Mouse (Mus musculus) hindbrain, embryonic 11.5 days (tissue): ENCODE measurements around the gene Epha5. TPM values are rescaled to one million over a fixed set of nuclear protein-coding genes. Genes with fewer than 3 reads are reported as not detected.
A peak's percentile ranks its signal among the peaks of the same experiment; 100 is the strongest.

Source experiments
- ATAC-seq: fragments of 200-750 bp; cut with Nextera tagmentation; 2 replicates; pipeline ENCODE4 v1.8.0; 2017; ENCODE audit warnings: mild to moderate bottlenecking, moderate TSS enrichment, moderate library complexity; ENCODE audit not compliant: low FRiP score
- DNase-seq: peaks from one replicate; pipeline ENCODE4 v3.0.0-alpha.2; 2015; ENCODE audit warnings: low spot score
- H3K27ac ChIP-seq: fragments of 300-500 bp; sonication (generic); 2 replicates; pipeline ENCODE4 v1.5.1; 2014; ENCODE audit warnings: mild to moderate bottlenecking, low read depth, low read length
- H3K27me3 ChIP-seq: fragments of 300-500 bp; sonication (generic); 2 replicates; pipeline ENCODE4 v1.6.1; 2014; ENCODE audit warnings: mild to moderate bottlenecking, low read length, moderate library complexity, mixed read lengths; ENCODE audit not compliant: control insufficient read depth, insufficient read depth
- H3K36me3 ChIP-seq: fragments of 300-500 bp; sonication (generic); 2 replicates; pipeline ENCODE4 v1.6.1; 2014; ENCODE audit warnings: mild to moderate bottlenecking, low read length, moderate library complexity, mixed read lengths; ENCODE audit not compliant: control insufficient read depth, insufficient read depth
- H3K4me1 ChIP-seq: fragments of 300-500 bp; sonication (generic); replicated peaks from 2 replicates; pipeline ENCODE4 v1.6.1; 2014; ENCODE audit warnings: low read length, mixed read lengths; ENCODE audit not compliant: control insufficient read depth, insufficient read depth
- H3K4me2 ChIP-seq: fragments of 300-500 bp; sonication (generic); replicated peaks from 2 replicates; pipeline ENCODE4 v1.6.1; 2014; ENCODE audit warnings: mild to moderate bottlenecking, low read depth, low read length
- H3K4me3 ChIP-seq: fragments of 300-500 bp; sonication (generic); 2 replicates; pipeline ENCODE4 v1.5.1; 2014; ENCODE audit warnings: low read depth, low read length
- H3K9ac ChIP-seq: fragments of 300-500 bp; sonication (generic); 2 replicates; pipeline ENCODE4 v1.6.1; 2014; ENCODE audit warnings: low read depth, low read length
- H3K9me3 ChIP-seq: fragments of 300-500 bp; sonication (generic); 2 replicates; pipeline ENCODE4 v1.6.1; 2016; ENCODE audit warnings: low read length; ENCODE audit not compliant: control insufficient read depth
- WGBS: fragments of 180-500 bp; shearing (Covaris S2); extraction: QIAGEN DNeasy Blood & Tissue Kit; methylation state at CpG from one replicate; pipeline ENCODE4 v1.1.7; 2014; 5-methylcytosine and 5-hydroxymethylcytosine counted together
- polyA plus RNA-seq: library from polyadenylated mRNA; unstranded; fragments of >200 nt; fragmentation: Nextera tagmentation; extraction: Ambion mirVana; gene quantifications from 2 replicates; pipeline ENCODE4 v1.2.1, GENCODE M21; 2014

Epha5 gene
- polyA plus RNA-seq = 20.1 and 29.1 TPM in 2 replicates

DNA sequence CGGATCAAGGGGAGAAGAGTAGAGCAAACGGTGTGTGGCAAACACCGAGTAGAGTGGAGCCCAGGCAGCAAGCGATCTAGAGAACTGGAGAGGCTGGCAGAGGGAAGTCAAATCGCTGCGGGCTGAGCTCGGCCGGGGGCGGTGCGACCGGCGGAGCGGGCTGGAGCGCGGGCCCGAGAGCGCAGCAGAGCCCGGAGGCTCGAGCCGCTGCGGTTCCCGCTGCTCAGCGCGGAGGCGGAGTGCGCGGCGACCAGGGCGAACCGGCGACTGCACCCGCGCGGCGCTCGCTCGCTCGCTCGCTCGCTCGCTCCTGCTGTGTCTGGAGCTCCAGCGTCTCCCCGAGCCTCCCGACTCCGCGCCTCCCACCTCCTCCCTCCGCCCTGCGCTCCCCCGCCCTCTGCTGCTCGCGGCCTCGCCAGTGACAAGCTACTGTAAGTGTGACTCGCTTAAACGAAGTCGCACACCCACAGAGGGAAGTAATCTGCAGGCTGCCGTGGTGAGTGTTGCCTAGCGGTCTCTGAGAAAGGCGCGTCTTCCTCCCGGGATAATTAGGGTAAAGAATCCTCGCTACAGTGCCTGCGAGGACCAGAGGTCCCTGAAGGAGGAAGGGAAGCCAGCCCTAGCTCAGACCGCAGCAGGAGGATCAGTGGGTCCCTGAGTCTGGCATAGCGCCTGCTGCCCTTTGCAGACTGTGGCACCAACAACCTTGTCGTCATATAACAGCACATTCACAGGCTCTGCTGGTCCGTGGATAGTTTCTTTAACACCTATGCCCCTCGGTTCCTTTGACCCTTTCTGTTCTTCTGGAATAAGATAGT, at the start of gene Epha5:
TSS of gene Epha5 (minus strand) at position 321 of the 818 bp plus-strand sequence.
- peak within 1 kb of the TSS; percentile 62 for H3K9ac ChIP-seq
- no peaks in the 10 kb centered on the region for H3K4me1 ChIP-seq
- DNase-seq = peak; percentile 82
- peak; percentile 94 for ATAC-seq
- peak within 1 kb of the TSS; percentile 84 for H3K27ac ChIP-seq
- under 1% methylated on average over 62 of the region's 67 CpGs for WGBS
- H3K9me3 ChIP-seq = no peaks in the 10 kb centered on the region
- no peaks in the 10 kb centered on the region for H3K36me3 ChIP-seq
- H3K4me2 ChIP-seq = peak within 1 kb of the TSS; percentile 75
- H3K27me3 ChIP-seq = peaks cover 4% of the 10 kb centered on the region
- H3K4me3 ChIP-seq = peak within 1 kb of the TSS; percentile 63

DNA sequence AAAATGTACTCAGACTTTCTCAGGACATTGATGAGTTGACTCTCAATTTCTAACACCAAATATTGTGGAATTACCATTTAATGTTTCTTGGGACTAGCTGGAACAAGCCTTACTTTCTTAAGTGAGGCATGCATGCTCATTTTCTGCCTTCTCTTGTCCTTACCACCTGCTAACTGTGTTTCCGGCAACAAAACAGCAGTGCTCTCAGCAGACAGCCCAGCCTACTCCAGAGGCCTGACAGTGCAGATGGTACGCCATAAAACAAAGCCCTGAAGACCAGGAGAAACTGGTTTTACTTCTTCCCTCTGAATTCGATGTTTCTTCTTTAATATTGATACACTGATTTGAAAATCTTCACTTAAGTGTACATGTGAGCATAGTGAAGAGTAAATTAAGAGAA, 39.0 kb upstream of the Epha5 start:
- Histone ChIP-seq H3K4me3 (no peak overlapping the region), H3K4me2 (no peak overlapping the region), H3K4me1 (no peaks in the 10 kb centered on the region), H3K27me3 (no peaks in the 10 kb centered on the region), H3K36me3 (no peaks in the 10 kb centered on the region), H3K27ac (no peak overlapping the region), H3K9ac (no peak overlapping the region), H3K9me3 (no peaks in the 10 kb centered on the region)
- 0 out of 2 replicates have a peak, but pooled peaks have one; percentile 31 for ATAC-seq
- no peak for DNase-seq
- whole genome bisulfite sequencing = 69% methylated on average over 3 of the region's 3 CpGs

DNA sequence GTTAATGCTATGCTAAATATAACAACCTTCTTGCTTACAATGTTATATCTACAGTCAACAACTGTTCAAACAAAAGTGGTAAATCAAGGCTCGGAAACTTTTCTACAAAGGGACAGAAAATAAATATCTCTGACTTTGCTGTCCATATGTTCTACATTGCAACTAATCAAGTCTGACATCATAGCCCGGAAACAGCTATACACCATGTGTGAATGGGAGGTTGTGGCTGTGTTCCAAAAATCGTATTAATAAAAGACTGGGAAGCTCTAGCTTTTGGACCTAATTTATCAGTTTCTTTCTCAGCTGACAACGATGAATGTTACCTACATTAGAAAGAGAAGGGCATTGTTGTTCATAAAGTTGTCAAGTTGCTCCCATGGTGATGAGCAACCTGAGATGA, 37.5 kb upstream of the Epha5 start:
- DNase-seq (no peak), ATAC-seq (no peak)
- Histone ChIP-seq H3K4me3 (no peak overlapping the region), H3K27ac (no peak overlapping the region), H3K36me3 (no peaks in the 10 kb centered on the region), H3K4me2 (no peak overlapping the region), H3K27me3 (no peaks in the 10 kb centered on the region), H3K9me3 (no peaks in the 10 kb centered on the region), H3K9ac (no peak overlapping the region), H3K4me1 (no peaks in the 10 kb centered on the region)
- WGBS = 78% methylated on average over 4 of the region's 4 CpGs

DNA sequence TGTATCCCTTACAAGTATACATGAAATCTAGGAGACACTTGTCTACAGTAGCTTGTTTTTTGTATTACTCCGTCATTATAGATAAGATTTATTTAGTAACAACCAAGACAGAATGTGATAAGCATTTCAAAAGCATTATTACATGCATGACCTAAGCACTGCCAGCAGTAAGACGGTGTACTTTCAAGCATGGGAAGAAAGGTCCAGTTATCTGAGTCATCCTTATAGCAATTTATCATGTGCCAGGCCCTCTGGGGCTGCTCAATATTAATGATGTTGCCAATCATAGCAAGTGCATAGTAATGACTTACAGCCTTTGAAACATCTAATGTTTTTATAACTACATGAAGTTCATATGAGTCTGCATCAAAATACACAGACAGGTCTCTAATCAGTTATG, 36.7 kb upstream of the Epha5 start:
- H3K9ac ChIP-seq = no peak overlapping the region
- no peaks in the 10 kb centered on the region for H3K27me3 ChIP-seq
- H3K4me2 ChIP-seq = no peak overlapping the region
- H3K9me3 ChIP-seq = no peaks in the 10 kb centered on the region
- no peak overlapping the region for H3K4me3 ChIP-seq
- H3K27ac ChIP-seq = no peak overlapping the region
- WGBS = 76% methylated on average over 2 of the region's 2 CpGs
- no peaks in the 10 kb centered on the region for H3K36me3 ChIP-seq
- no peaks in the 10 kb centered on the region for H3K4me1 ChIP-seq
- ATAC-seq (peak; percentile 56; the same call in 1 of the 2 replicates), DNase-seq (no peak)

DNA sequence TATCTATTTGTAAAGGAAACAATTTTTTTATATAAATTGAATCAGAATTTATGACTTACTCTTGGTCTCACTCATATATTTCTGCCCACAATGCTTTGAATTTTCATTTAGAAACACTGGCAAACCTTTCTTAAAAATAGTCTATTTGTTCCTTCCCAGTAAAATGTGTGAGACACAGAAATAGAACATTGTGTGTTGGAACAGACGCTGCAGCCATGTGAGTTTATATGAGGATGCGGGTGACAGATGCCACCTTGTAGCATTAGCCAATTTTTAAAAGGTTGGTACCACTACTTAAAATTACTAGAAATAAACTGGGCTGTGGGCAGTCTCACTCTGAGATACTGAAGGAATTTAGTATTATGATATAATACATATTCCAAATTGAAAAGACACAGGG, 23.1 kb upstream of the Epha5 start:
- DNase-seq = no peak
- WGBS = 91% methylated on average over 2 of the region's 2 CpGs
- no peaks in the 10 kb centered on the region for H3K4me1 ChIP-seq

DNA sequence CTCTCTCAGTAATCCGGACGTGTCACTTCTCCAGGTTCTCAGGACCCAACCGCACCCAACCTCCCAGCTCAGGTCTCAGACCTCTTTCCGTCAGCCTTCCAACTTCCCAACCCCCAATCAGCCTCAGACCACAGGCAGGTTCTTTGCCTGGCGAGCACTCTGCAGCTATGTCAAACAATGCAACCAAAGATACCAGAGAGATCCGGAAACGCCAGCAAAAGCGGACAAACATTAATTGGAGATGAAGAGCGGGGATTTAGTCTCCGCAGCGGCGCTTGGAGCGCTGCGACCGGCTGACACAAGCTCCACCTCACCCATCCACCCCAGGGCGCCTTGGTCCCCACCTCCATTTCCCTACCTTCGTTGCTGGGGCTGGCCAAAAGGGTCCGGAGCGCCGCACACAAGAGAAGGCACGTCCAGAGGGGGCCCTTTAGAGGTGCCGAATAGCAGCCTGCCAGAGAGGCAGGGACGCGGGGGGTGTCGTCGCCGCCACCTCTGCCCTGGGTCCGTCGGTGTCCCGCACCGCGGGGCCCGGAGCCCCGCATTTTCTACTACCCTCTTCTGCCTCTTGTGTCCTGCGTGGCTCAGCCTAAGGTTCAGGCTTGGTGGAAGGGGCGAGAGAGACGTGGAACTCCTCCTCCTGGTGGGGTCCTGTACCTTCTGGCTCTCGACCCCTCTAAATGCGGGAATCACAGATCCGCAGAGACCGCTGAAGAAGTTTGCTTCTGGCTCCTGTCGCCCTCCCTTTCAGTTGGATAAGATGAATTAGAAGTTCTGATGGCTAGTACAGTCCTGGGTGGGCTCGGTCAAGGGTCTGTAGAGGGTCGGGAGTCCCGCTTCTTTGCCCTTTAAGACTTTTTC, 991 bp downstream of the Epha5 start:
- DNase-seq = peak; percentile 62
- H3K27me3 ChIP-seq = peaks cover 4% of the 10 kb centered on the region
- H3K4me1 ChIP-seq = no peaks in the 10 kb centered on the region
- peak overlapping the region; percentile 63 for H3K4me3 ChIP-seq
- no peaks in the 10 kb centered on the region for H3K36me3 ChIP-seq
- no peaks in the 10 kb centered on the region for H3K9me3 ChIP-seq
- peak overlapping the region; percentile 62 for H3K9ac ChIP-seq
- WGBS = under 1% methylated on average over 45 of the region's 45 CpGs
- H3K27ac ChIP-seq = peak overlapping the region; percentile 84; the same call in 1 of the 2 replicates
- H3K4me2 ChIP-seq = peak overlapping the region; percentile 75
- ATAC-seq = peak; percentile 33

More for the DNA sequence above, 23.1 kb upstream of the Epha5 start:
- ATAC-seq = no peak
- Histone ChIP-seq H3K4me3 (no peak overlapping the region), H3K36me3 (no peaks in the 10 kb centered on the region), H3K9me3 (no peaks in the 10 kb centered on the region), H3K9ac (no peak overlapping the region), H3K4me2 (no peak overlapping the region), H3K27ac (no peak overlapping the region), H3K27me3 (no peaks in the 10 kb centered on the region)

DNA sequence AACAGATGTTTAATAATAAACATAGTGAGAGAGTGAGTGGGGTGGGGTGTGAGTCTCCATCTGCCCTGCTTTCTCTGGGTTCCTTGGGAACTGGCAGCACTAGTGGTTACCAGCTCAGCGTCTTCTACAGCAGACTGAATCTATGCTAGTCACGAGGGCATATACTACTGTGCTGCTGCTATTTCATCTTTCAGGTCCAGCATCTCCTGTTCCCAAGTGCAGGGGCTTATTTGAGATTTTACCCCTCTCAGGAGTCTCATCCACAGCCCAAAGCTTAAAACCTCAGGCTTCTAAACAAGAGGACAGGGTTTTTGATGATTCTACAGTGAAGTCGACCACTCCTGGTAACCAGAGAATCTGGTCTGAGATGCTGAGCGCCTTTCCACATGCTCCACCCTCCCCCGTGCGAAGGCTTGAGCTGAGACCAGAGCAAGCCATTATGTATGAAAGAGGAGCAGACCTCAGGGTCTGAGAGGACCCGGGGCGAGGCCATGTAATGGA, 2.2 kb downstream of the Epha5 start:
- no peaks in the 10 kb centered on the region for H3K9me3 ChIP-seq
- H3K4me1 ChIP-seq = no peaks in the 10 kb centered on the region
- ATAC-seq (no peak), DNase-seq (peak; percentile 39)
- 10% methylated on average over 8 of the region's 8 CpGs for WGBS
- H3K36me3 ChIP-seq = no peaks in the 10 kb centered on the region
- peak overlapping the region; percentile 62; the same call in 1 of the 2 replicates for H3K9ac ChIP-seq
- peak overlapping the region; percentile 63 for H3K4me3 ChIP-seq
- H3K4me2 ChIP-seq = peak overlapping the region; percentile 75
- H3K27ac ChIP-seq = peak overlapping the region; percentile 27; the same call in 1 of the 2 replicates
- H3K27me3 ChIP-seq = peaks cover 4% of the 10 kb centered on the region

DNA sequence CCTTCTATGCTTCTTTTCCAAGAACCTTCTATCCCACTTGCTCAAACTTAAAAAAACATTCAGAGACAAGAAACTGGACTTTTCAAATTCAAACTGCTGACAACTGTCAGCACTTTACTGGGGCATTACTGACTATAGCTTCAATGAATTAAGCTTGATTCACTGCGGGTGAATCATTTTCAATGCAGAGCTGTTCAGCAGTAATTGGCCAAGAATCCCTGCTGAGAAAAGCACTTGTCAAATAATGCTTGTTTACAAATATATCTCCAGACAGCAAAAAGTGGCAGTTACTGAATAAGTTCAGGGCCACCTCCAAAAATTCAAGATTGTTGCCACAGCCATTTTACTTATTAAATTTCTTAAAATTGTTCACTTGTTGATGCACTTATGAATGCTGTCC, 4.2 kb downstream of the Epha5 start:
- Histone ChIP-seq H3K9ac (no peak overlapping the region), H3K4me3 (no peak overlapping the region)

More for the DNA sequence above, 4.2 kb downstream of the Epha5 start:
- Histone ChIP-seq H3K36me3 (no peaks in the 10 kb centered on the region), H3K27ac (no peak overlapping the region), H3K27me3 (peaks cover 2% of the 10 kb centered on the region; the same call in 1 of the 2 replicates), H3K4me1 (no peaks in the 10 kb centered on the region), H3K4me2 (no peak overlapping the region), H3K9me3 (no peaks in the 10 kb centered on the region)
- DNase-seq (no peak), ATAC-seq (no peak)
- 33% methylated on average over 1 of the region's 1 CpGs for WGBS
